Mouse (Mus musculus) erythroblast, embryonic 14.5 days (primary cell): ENCODE data around the gene Rgs6. TPM values are rescaled to one million over a fixed set of nuclear protein-coding genes. Genes with fewer than 3 reads are reported as not detected.

Source experiments
- H3K27me3 ChIP-seq: 2 replicates; pipeline ENCODE4 v1.6.1; 2012; ENCODE audit warnings: inconsistent platforms; ENCODE audit not compliant: control insufficient read depth
- H3K36me3 ChIP-seq: 2 replicates; pipeline ENCODE4 v1.6.1; 2012; ENCODE audit warnings: mild to moderate bottlenecking, inconsistent platforms; ENCODE audit not compliant: control insufficient read depth
- H3K4me1 ChIP-seq: 2 replicates; pipeline ENCODE4 v1.6.1; 2012; ENCODE audit warnings: inconsistent platforms; ENCODE audit not compliant: control insufficient read depth
- H3K4me3 ChIP-seq: replicated peaks from 2 replicates; pipeline ENCODE3; 2012; ENCODE audit warnings: moderate library complexity, mild to moderate bottlenecking, inconsistent platforms
- H3K9me3 ChIP-seq: 2 replicates; pipeline ENCODE4 v1.6.1; 2012; ENCODE audit warnings: low read length, inconsistent platforms, mixed read lengths; ENCODE audit not compliant: control insufficient read depth
- GATA1 ChIP-seq: IDR thresholded peaks from 2 replicates; pipeline ENCODE4 v1.6.1; 2012; ENCODE audit warnings: low read length, inconsistent platforms, mixed read lengths
- TAL1 ChIP-seq: IDR thresholded peaks from 3 replicates; pipeline ENCODE4 v1.6.1; 2012; ENCODE audit warnings: low read length, inconsistent platforms, mixed read lengths
- polyA plus RNA-seq: library from polyadenylated mRNA; stranded (reverse); fragments of >175 nt; gene quantifications from 2 replicates; pipeline ENCODE4 v1.2.3, GENCODE M21; 2012

The Rgs6 gene
- polyA plus RNA-seq, 1 experiment, result not detected

DNA sequence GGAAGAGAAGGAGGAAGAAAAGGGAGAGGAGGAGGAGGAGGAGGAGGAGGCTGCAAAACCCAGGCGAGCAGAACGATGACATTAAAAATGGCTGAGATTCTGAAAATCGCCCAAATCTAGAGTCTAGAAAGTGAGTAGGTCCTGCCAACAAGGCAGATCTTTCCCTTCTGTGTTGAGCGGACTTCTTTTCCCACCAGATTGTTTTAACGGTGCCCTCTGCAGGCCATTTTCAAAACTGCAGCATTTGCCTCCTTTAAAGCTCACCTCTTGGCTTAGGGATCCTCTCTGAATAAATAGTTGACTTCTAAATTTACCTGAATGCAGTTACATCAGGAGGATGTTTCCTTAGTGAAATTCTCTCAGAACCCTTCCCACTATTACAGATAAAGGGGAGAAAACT is 358.4 kb downstream of the Rgs6 start:
- Histone ChIP-seq H3K4me3 (no peak overlapping the region), H3K9me3 (no peaks in the 10 kb centered on the region), H3K27me3 (no peaks in the 10 kb centered on the region), H3K4me1 (no peaks in the 10 kb centered on the region), H3K36me3 (no peaks in the 10 kb centered on the region)
- no peak for TF ChIP-seq TAL1
- no peak for TF ChIP-seq GATA1

DNA sequence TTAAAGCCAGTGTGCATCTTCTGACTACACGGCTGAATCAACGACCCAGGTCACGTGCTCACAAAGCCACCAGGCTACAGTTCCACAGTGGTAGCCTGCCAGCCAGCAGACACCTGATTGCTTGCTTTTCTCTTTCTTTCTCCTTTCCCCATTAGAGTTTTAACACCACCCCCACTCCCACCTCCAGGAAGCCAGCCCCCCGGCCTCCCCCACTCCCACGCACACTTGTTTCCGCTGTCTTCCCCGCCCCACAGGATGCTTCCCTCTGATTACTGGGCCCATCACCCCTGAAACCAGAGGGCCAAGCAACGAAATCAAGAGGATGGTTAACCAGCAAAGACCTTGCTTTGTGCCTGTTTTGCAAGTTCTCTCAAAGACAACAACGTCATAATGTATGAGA is 373.0 kb downstream of the Rgs6 start:
- TF ChIP-seq TAL1 (no peak), GATA1 (no peak)
- no peak overlapping the region for H3K4me3 ChIP-seq
- no peaks in the 10 kb centered on the region for H3K36me3 ChIP-seq
- H3K4me1 ChIP-seq, result no peaks in the 10 kb centered on the region
- H3K27me3 ChIP-seq, result no peaks in the 10 kb centered on the region
- H3K9me3 ChIP-seq, result no peaks in the 10 kb centered on the region

DNA sequence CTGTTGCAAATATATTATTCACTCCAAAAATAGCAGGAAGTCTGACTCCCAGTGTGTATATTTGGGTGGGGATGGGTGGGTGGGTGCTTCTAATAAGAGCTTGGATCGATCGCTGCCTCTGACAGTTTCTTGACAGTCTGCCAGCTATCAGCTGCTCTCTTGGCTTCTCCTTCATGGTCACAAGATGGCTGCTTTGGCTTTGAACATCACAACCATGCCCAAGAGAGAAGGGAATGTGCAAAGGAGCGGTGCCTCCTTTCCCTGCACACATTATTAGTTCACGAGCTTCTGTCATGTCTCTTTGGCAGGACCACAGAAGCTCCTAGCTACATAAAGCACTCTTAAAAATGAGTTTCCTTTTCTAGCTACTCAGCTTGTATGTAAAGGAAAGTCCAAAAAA is 373.8 kb downstream of the Rgs6 start:
- no peaks in the 10 kb centered on the region for H3K36me3 ChIP-seq
- no peaks in the 10 kb centered on the region for H3K4me1 ChIP-seq
- H3K4me3 ChIP-seq, result no peak overlapping the region
- TF ChIP-seq GATA1 (no peak), TAL1 (no peak)
- no peaks in the 10 kb centered on the region for H3K9me3 ChIP-seq
- no peaks in the 10 kb centered on the region for H3K27me3 ChIP-seq

DNA sequence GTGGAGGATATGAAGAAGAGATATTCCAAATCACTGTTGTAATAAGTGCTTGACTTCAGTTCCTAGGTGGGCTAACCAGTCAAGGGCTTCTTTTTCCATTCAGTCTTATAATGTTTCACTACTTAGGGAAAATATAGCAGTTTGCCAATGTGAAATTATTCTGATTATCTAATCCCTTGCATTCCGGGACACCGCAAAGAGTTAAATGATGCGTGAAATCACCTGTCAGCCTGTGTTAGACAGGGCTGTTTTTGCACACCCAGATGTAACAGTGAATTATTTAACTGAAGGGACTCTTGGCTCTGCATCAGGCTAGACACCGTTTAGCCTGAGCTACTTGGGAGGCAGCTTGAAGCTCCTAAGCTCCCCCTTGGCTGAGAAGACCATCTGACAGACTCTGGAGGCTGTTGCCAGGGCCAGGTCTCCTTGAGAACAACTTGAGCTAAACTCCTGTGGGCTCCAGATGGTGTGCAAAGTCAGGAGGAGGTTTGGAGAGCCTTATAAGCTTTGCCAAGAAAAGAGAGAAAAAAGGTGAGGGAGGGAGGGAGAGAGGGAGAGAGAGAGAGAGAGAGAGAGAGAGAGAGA is 382.5 kb downstream of the Rgs6 start:
- no peaks in the 10 kb centered on the region for H3K9me3 ChIP-seq
- no peak overlapping the region for H3K4me3 ChIP-seq
- H3K36me3 ChIP-seq, result no peaks in the 10 kb centered on the region
- H3K27me3 ChIP-seq, result no peaks in the 10 kb centered on the region
- TF ChIP-seq TAL1 (no peak), GATA1 (no peak)
- no peaks in the 10 kb centered on the region for H3K4me1 ChIP-seq

DNA sequence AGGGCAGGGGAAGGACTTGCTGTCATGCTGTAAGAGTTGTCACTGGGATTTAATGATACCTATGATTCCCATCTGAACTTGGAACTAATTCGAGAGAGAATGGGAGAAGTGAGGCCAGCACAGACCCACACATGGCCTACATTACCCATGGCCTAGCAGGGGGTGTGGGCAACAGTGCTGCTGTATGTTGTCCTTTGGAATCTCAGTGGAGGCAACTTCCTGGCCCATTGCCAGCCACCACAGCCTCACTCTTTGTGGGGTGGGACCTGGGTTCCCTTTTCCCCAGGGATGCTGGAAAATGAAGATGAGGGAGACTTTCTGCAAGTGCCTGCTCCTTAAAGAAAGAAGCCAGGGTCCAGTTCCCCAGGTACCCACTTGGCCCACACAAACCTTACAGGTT is 383.1 kb downstream of the Rgs6 start:
- TF ChIP-seq TAL1 (no peak), GATA1 (no peak)
- H3K36me3 ChIP-seq, result no peaks in the 10 kb centered on the region
- no peaks in the 10 kb centered on the region for H3K27me3 ChIP-seq
- no peak overlapping the region for H3K4me3 ChIP-seq
- H3K4me1 ChIP-seq, result no peaks in the 10 kb centered on the region
- H3K9me3 ChIP-seq, result no peaks in the 10 kb centered on the region

DNA sequence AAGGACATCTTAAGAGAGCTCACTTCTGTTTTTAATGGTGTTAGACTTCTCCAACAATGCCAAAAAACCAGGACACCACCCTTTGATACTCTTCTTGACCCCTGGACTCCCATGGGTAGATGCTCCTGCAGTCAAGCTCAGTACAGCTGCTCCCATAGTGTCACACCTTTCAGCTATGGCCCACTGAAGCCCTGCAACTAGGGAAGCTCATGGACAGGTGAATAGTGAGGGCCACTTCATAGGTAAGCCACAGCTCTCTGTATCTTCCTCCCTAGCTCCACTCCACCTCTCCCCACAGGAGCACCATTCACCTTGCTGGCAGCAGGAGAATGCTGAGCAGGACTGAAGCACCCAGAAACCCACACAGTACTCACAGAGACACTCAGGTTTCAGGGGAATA is 384.6 kb downstream of the Rgs6 start:
- TF ChIP-seq GATA1, result no peak
- TF ChIP-seq TAL1, result no peak
- H3K9me3 ChIP-seq, result no peaks in the 10 kb centered on the region
- no peaks in the 10 kb centered on the region for H3K36me3 ChIP-seq
- H3K27me3 ChIP-seq, result no peaks in the 10 kb centered on the region
- no peaks in the 10 kb centered on the region for H3K4me1 ChIP-seq
- no peak overlapping the region for H3K4me3 ChIP-seq

DNA sequence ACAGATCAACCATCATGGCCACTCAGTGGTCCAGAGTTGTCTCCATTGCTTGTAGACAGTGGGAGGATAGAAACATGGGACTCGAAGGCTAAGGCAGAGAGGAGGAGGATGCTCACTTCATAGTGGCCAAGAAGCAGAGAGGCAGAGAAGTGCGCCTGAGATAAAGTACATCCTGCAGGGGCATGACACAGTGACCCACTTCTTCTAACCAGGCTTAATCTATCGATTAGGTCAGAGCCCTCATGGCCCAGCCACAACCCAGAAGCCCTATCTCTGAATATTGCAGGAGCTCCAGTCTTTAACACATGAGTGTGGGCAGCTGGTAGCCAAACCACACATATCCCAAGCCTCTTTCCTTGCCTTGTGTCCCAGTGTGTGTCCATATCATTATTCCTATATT is 385.7 kb downstream of the Rgs6 start:
- no peak for TF ChIP-seq TAL1
- TF ChIP-seq GATA1, result no peak
- H3K36me3 ChIP-seq, result no peaks in the 10 kb centered on the region
- no peak overlapping the region for H3K4me3 ChIP-seq
- no peaks in the 10 kb centered on the region for H3K27me3 ChIP-seq
- no peaks in the 10 kb centered on the region for H3K4me1 ChIP-seq
- no peaks in the 10 kb centered on the region for H3K9me3 ChIP-seq

DNA sequence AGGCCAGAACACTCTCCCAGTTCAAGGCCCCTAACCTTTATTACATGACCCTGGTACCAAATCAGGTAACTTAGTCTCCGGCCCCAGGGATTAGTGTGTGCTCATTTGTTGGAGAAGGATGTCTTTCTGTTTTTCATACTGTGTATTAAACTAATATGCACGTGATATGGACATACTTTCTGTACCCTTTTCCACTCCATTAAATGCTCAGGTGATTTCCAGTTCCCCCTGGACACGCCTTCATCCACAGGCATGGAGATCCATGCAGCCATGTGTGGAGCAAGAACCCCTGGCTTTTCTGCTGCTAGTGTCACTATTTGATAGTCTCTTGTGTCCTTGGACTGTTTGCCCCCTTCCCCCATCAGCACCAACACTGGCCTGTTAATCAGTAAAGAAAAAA is 390.2 kb downstream of the Rgs6 start:
- Histone ChIP-seq H3K4me3 (no peak overlapping the region), H3K4me1 (no peaks in the 10 kb centered on the region), H3K36me3 (no peaks in the 10 kb centered on the region), H3K9me3 (no peaks in the 10 kb centered on the region), H3K27me3 (no peaks in the 10 kb centered on the region)
- TF ChIP-seq TAL1 (no peak), GATA1 (no peak)

DNA sequence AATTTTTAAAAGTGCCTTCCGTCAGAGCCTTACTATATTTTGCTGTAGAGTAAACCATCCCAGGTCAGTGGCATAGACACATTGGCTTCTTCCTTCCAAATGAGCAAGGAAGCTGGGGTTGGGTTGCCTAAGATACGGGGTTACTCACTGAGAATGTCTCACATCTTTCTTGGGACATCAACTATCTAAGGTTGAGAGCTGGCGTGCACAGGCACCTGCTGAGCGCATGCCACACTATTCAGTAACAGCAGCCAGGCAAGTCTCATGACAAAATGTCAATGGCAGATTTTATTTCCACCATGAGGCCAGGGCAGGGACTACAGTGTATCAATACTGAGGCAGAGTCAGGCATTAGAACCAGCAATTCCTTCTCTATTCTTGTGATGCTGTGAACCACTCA is 394.6 kb downstream of the Rgs6 start:
- H3K4me3 ChIP-seq, result no peak overlapping the region
- no peaks in the 10 kb centered on the region for H3K4me1 ChIP-seq
- no peaks in the 10 kb centered on the region for H3K9me3 ChIP-seq
- no peaks in the 10 kb centered on the region for H3K27me3 ChIP-seq
- H3K36me3 ChIP-seq, result no peaks in the 10 kb centered on the region
- no peak for TF ChIP-seq TAL1
- no peak for TF ChIP-seq GATA1

DNA sequence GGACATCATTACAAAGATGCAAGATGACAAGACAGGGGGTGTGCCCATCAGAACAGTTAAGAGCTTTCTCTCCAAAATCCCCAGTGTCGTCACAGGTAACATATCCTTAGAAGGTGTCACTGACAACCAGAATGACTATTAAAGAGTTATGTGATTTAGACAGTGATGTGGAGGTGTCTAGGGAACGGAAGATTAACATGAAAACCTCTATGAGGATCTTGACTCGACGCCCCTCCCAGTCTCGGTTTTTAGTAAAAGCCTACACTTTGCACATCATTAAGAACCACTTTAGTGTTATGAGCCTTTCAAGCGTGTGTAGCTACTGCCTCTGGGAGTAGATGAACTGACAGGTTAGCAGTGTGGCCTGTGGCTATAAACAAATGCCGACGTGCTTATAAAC is 397.2 kb downstream of the Rgs6 start:
- Histone ChIP-seq H3K4me1 (no peaks in the 10 kb centered on the region), H3K27me3 (no peaks in the 10 kb centered on the region), H3K4me3 (no peak overlapping the region), H3K9me3 (no peaks in the 10 kb centered on the region), H3K36me3 (no peaks in the 10 kb centered on the region)
- TF ChIP-seq GATA1 (no peak), TAL1 (no peak)
